Mouse (Mus musculus) MEL (cell line): ENCODE data around the gene Gm9837. TPM values are rescaled to one million over a fixed set of nuclear protein-coding genes. Genes with fewer than 3 reads are reported as not detected.

Experiments used
- DNase-seq: peaks from one replicate; pipeline ENCODE4 v3.0.0; 2011; ENCODE audit warnings: low read depth, low spot score
- H3K27ac ChIP-seq: 2 replicates; pipeline ENCODE4 v1.5.1; 2012; ENCODE audit warnings: low read depth, mild to moderate bottlenecking, control low read depth, low read length, moderate library complexity; ENCODE audit not compliant: control insufficient read depth
- H3K27me3 ChIP-seq, 2 experiments: fragments of 150-350 bp in 1 of 2; sonication (generic) in 1 of 2; 2 replicates each; pipeline ENCODE4 v1.6.1; 2012; ENCODE audit warnings: low read length in 2 of 2, mild to moderate bottlenecking in 2 of 2, improper control_type of control experiment in 1 of 2, moderate library complexity in 1 of 2; ENCODE audit not compliant: insufficient read depth in 2 of 2, control insufficient read depth in 1 of 2
- H3K36me3 ChIP-seq, 2 experiments: 2 replicates each; pipeline ENCODE4 v1.6.1; 2012 to 2014; ENCODE audit warnings: low read length in 2 of 2, improper control_type of control experiment in 1 of 2, inconsistent platforms in 1 of 2, mild to moderate bottlenecking in 1 of 2; ENCODE audit not compliant: insufficient read depth in 2 of 2, control insufficient read depth in 1 of 2
- H3K4me1 ChIP-seq, 2 experiments: fragments of 150-350 bp in 1 of 2; sonication (generic) in 1 of 2; 2 replicates each; pipeline ENCODE4 v1.6.1; 2012; ENCODE audit warnings: low read length in 2 of 2, improper control_type of control experiment in 1 of 2, mild to moderate bottlenecking in 1 of 2; ENCODE audit not compliant: insufficient read depth in 2 of 2, control insufficient read depth in 1 of 2
- H3K4me3 ChIP-seq, 2 experiments: fragments of 150-350 bp in 1 of 2; sonication (generic) in 1 of 2; 2 replicates each; pipeline ENCODE4 v1.5.1; 2012; ENCODE audit warnings: low read depth in 2 of 2, low read length in 2 of 2, mild to moderate bottlenecking in 2 of 2, moderate library complexity in 2 of 2, control low read depth in 1 of 2, improper control_type of control experiment in 1 of 2; ENCODE audit not compliant: control insufficient read depth in 1 of 2, insufficient read depth in 1 of 2
- H3K79me2 ChIP-seq: 2 replicates; pipeline ENCODE4 v1.6.1; 2012; ENCODE audit warnings: mild to moderate bottlenecking, low read length, moderate library complexity; ENCODE audit not compliant: control insufficient read depth, poor library complexity, insufficient read depth
- H3K9ac ChIP-seq: 2 replicates; pipeline ENCODE4 v1.6.1; 2012; ENCODE audit warnings: low read depth, mild to moderate bottlenecking, control low read depth, low read length, moderate library complexity; ENCODE audit not compliant: control insufficient read depth, poor library complexity, severe bottlenecking
- H3K9me3 ChIP-seq: fragments of 150-350 bp; sonication (generic); replicated peaks from 2 replicates; pipeline ENCODE4 v1.6.1; 2012; ENCODE audit warnings: mild to moderate bottlenecking, low read length, improper control_type of control experiment, moderate library complexity; ENCODE audit not compliant: insufficient read depth
- BHLHE40 ChIP-seq: IDR thresholded peaks from 2 replicates; pipeline ENCODE4 v1.6.1; 2012; ENCODE audit warnings: low read depth, mild to moderate bottlenecking, inconsistent platforms, low read length, improper control_type of control experiment, borderline replicate concordance
- CTCF ChIP-seq, 3 experiments: IDR thresholded peaks in 2 of 3; conservative IDR thresholded peaks in 1 of 3; 2 replicates each; pipeline ENCODE4 v1.5.1; 2011 to 2012; ENCODE audit warnings: low read length in 3 of 3, low read depth in 2 of 3, mild to moderate bottlenecking in 2 of 3, improper control_type of control experiment in 1 of 3, inconsistent platforms in 1 of 3, mixed read lengths in 1 of 3, moderate library complexity in 1 of 3; ENCODE audit not compliant: control insufficient read depth in 1 of 3, insufficient read depth in 1 of 3, poor library complexity in 1 of 3, severe bottlenecking in 1 of 3
- ELF1 ChIP-seq: IDR thresholded peaks from 2 replicates; pipeline ENCODE4 v1.6.1; 2014; ENCODE audit warnings: low read depth, mild to moderate bottlenecking, inconsistent platforms, low read length, improper control_type of control experiment, moderate library complexity
- EP300 ChIP-seq, 2 experiments: IDR thresholded peaks; 2 replicates each; pipeline ENCODE4 v1.6.1; 2011; ENCODE audit warnings: improper control_type of control experiment in 2 of 2, low read length in 2 of 2, low read depth in 1 of 2, mild to moderate bottlenecking in 1 of 2
- ETS1 ChIP-seq: IDR thresholded peaks from 2 replicates; pipeline ENCODE4 v1.6.1; 2012; ENCODE audit warnings: low read depth, mild to moderate bottlenecking, inconsistent platforms, low read length, improper control_type of control experiment, moderate library complexity
- GATA1 ChIP-seq: IDR thresholded peaks from 2 replicates; pipeline ENCODE4 v1.6.1; 2011; ENCODE audit warnings: low read depth, low read length, improper control_type of control experiment
- HCFC1 ChIP-seq: IDR thresholded peaks from 2 replicates; pipeline ENCODE4 v1.6.1; 2012; ENCODE audit warnings: low read depth, mild to moderate bottlenecking, inconsistent platforms, low read length, improper control_type of control experiment, moderate library complexity
- MAFK ChIP-seq: IDR thresholded peaks from 2 replicates; pipeline ENCODE4 v1.6.1; 2011; ENCODE audit warnings: low read depth, mild to moderate bottlenecking, low read length, improper control_type of control experiment, borderline replicate concordance
- MAX ChIP-seq: IDR thresholded peaks from 2 replicates; pipeline ENCODE4 v1.6.1; 2011; ENCODE audit warnings: low read length, improper control_type of control experiment
- MAZ ChIP-seq: IDR thresholded peaks from 2 replicates; pipeline ENCODE4 v1.6.1; 2012; ENCODE audit warnings: low read depth, mild to moderate bottlenecking, inconsistent platforms, low read length, improper control_type of control experiment
- MEF2A ChIP-seq: IDR thresholded peaks from 2 replicates; pipeline ENCODE4 v1.6.1; 2014; ENCODE audit warnings: low read depth, mild to moderate bottlenecking, inconsistent platforms, low read length, improper control_type of control experiment; ENCODE audit not compliant: poor library complexity, insufficient replicate concordance, severe bottlenecking; ENCODE audit errors: extremely low read depth
- MYB ChIP-seq: IDR thresholded peaks from 2 replicates; pipeline ENCODE4 v1.6.1; 2011; ENCODE audit warnings: mild to moderate bottlenecking, low read depth, low read length, improper control_type of control experiment
- MYC ChIP-seq: IDR thresholded peaks from 2 replicates; pipeline ENCODE4 v1.6.1; 2011; ENCODE audit warnings: low read depth, mild to moderate bottlenecking, low read length, improper control_type of control experiment, moderate library complexity
- NRF1 ChIP-seq: IDR thresholded peaks from 2 replicates; pipeline ENCODE4 v1.6.1; 2014; ENCODE audit warnings: low read depth, mild to moderate bottlenecking, inconsistent platforms, low read length, improper control_type of control experiment, moderate library complexity; ENCODE audit not compliant: poor library complexity, insufficient read depth, severe bottlenecking
- POLR2A ChIP-seq, 2 experiments: IDR thresholded peaks; 2 replicates each; pipeline ENCODE4 v1.6.1; 2011 to 2012; ENCODE audit warnings: low read length in 2 of 2, mild to moderate bottlenecking in 2 of 2, control low read depth in 1 of 2, improper control_type of control experiment in 1 of 2, low read depth in 1 of 2, moderate library complexity in 1 of 2; ENCODE audit not compliant: control insufficient read depth in 1 of 2, insufficient read depth in 1 of 2, poor library complexity in 1 of 2
- POLR2AphosphoS2 ChIP-seq: IDR thresholded peaks from 2 replicates; pipeline ENCODE4 v1.6.1; 2011; ENCODE audit warnings: low read length, improper control_type of control experiment
- RCOR1 ChIP-seq: IDR thresholded peaks from 2 replicates; pipeline ENCODE4 v1.6.1; 2012; ENCODE audit warnings: low read depth, mild to moderate bottlenecking, inconsistent platforms, low read length, improper control_type of control experiment
- SIN3A ChIP-seq: IDR thresholded peaks from 2 replicates; pipeline ENCODE4 v1.6.1; 2012; ENCODE audit warnings: low read length, improper control_type of control experiment, inconsistent platforms
- SMC3 ChIP-seq: IDR thresholded peaks from 2 replicates; pipeline ENCODE4 v1.6.1; 2011; ENCODE audit warnings: low read depth, low read length, improper control_type of control experiment
- TBP ChIP-seq: IDR thresholded peaks from 2 replicates; pipeline ENCODE4 v1.8.0; 2011; ENCODE audit warnings: low read depth, low read length, improper control_type of control experiment
- TCF12 ChIP-seq: IDR thresholded peaks from 2 replicates; pipeline ENCODE4 v1.6.1; 2014; ENCODE audit warnings: low read depth, mild to moderate bottlenecking, inconsistent platforms, low read length, improper control_type of control experiment, moderate library complexity
- UBTF ChIP-seq: IDR thresholded peaks from 2 replicates; pipeline ENCODE4 v1.6.1; 2012; ENCODE audit warnings: low read depth, mild to moderate bottlenecking, inconsistent platforms, low read length, improper control_type of control experiment, moderate library complexity, borderline replicate concordance; ENCODE audit not compliant: insufficient read depth
- USF2 ChIP-seq, 2 experiments: IDR thresholded peaks; 2 replicates each; pipeline ENCODE4 v1.6.1; 2011 to 2012; ENCODE audit warnings: improper control_type of control experiment in 2 of 2, low read length in 2 of 2, borderline replicate concordance in 1 of 2, inconsistent platforms in 1 of 2, low read depth in 1 of 2, mild to moderate bottlenecking in 1 of 2; ENCODE audit not compliant: insufficient read depth in 1 of 2
- ZC3H11A ChIP-seq: IDR thresholded peaks from 2 replicates; pipeline ENCODE4 v1.6.1; 2012; ENCODE audit warnings: low read depth, mild to moderate bottlenecking, inconsistent platforms, low read length, improper control_type of control experiment
- ZKSCAN1 ChIP-seq: IDR thresholded peaks from 2 replicates; pipeline ENCODE4 v1.6.1; 2012; ENCODE audit warnings: low read depth, mild to moderate bottlenecking, inconsistent platforms, low read length, improper control_type of control experiment, moderate library complexity
- ZMIZ1 ChIP-seq: IDR thresholded peaks from 2 replicates; pipeline ENCODE4 v1.6.1; 2012; ENCODE audit warnings: low read depth, mild to moderate bottlenecking, inconsistent platforms, low read length, improper control_type of control experiment, moderate library complexity
- ZNF384 ChIP-seq: IDR thresholded peaks from 2 replicates; pipeline ENCODE4 v1.6.1; 2012; ENCODE audit warnings: low read depth, mild to moderate bottlenecking, inconsistent platforms, low read length, improper control_type of control experiment
- polyA plus RNA-seq, 2 experiments: library from polyadenylated mRNA; stranded (reverse) in 1 of 2; unstranded in 1 of 2; fragments of >175 nt in 1 of 2; fragments of >200 nt in 1 of 2; gene quantifications; 2 replicates each; pipeline versions ENCODE4 v1.2.1 to v1.2.4; 2012; ENCODE audit warnings: low replicate concordance in 2 of 2, low read depth in 1 of 2; ENCODE audit not compliant: insufficient read length in 2 of 2, insufficient read depth in 1 of 2, missing spikeins in 1 of 2
- total RNA-seq: library from RNA; depleted of rRNA; stranded (reverse); fragments of 300-350 nt; gene quantifications from 2 replicates; pipeline ENCODE4 v1.2.3, GENCODE M21; 2012

The Gm9837 gene
- total and polyA plus RNA-seq, 3 experiments: not detected

DNA sequence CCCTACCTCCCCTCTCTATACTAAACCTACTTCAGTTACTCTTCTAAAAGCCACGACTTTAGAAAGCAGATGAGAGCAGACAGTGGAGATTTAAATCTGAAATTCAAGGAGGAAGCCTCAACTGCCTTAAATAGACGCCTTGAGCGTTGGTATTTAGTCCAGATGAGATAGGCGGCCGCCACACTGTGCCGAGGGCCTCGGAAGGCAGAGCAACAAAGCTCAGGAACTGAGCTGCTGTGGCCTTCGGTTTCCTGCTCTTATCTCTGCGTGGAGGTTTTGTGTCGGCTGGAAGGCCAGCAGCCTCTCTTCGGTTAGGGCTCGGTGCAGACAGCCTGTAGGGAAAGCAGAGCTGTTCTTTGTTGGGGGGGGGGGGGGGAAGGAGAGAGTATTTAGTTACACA lies 28.4 kb downstream of the Gm9837 start:
- TF ChIP-seq MEF2A (peak; percentile 76; the same call in 1 of the 2 replicates), TBP (peak; percentile 80), EP300 (IDR thresholded peaks at IDR 0.05; ENCODE audit: low read depth in 1 of 2, low read length in 2 of 2) (peak in 1 of 2 experiments; percentile 70; a peak in 3 of 4 replicates), RCOR1 (peak; percentile 90), GATA1 (peak; percentile 77), TCF12 (peak; percentile 38; the same call in 1 of the 2 replicates), HCFC1 (peak; percentile 41; the same call in 1 of the 2 replicates), USF2 (IDR thresholded peaks at IDR 0.05; ENCODE audit: borderline replicate concordance in 1 of 2, insufficient read depth in 1 of 2, low read depth in 1 of 2, low read length in 2 of 2) (no peak), SIN3A (no peak), MAZ (no peak), ETS1 (peak; percentile 44; the same call in 1 of the 2 replicates), ELF1 (0 out of 2 replicates have a peak, but pooled peaks have one; percentile 6), UBTF (peak; percentile 88; the same call in 1 of the 2 replicates), POLR2A (IDR thresholded peaks at IDR 0.05; ENCODE audit: control insufficient read depth in 1 of 2, insufficient read depth in 1 of 2, low read depth in 1 of 2, low read length in 2 of 2, poor library complexity in 1 of 2) (peak in 1 of 2 experiments; percentile 35; a peak in 1 of 4 replicates)
- Histone ChIP-seq H3K27ac (peak overlapping the region; percentile 13), H3K4me3 (peak overlapping the region; percentile 13 to 48), H3K9ac (peak overlapping the region; percentile 51), H3K79me2 (no peaks in the 10 kb centered on the region), H3K27me3 (no peaks in the 10 kb centered on the region), H3K9me3 (no peaks in the 10 kb centered on the region), H3K36me3 (peaks cover 0 to 7% of the 10 kb centered on the region in 2 experiments; a peak in 2 of 4 replicates), H3K4me1 (peaks cover 0 to 16% of the 10 kb centered on the region in 2 experiments; a peak in 2 of 4 replicates)
- peak; percentile 88 for DNase-seq

DNA sequence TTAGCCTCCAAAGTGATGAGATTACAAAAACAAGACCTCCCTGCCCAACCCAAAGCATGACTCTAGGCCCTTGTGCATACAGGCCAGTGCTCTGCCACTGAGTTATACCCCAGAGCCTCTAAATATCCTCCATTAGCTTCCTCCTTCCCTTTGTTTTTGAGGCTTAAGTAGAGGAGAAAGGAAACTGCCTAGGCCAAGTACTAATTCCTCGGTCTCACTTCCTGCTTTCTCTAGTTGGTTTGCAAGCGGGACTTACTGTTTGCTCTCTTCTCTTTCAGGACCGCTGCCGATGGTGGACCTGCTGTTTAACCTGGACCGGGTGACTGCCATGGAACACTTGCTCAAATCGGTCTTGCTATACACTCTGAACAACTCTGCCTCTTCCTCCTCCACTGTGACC lies 33.9 kb downstream of the Gm9837 start:
- Histone ChIP-seq H3K9me3 (no peaks in the 10 kb centered on the region), H3K27me3 (no peaks in the 10 kb centered on the region), H3K27ac (no peak overlapping the region), H3K36me3 (peaks cover 0 to 24% of the 10 kb centered on the region in 2 experiments; a peak in 2 of 4 replicates), H3K4me3 (no peak overlapping the region), H3K79me2 (no peaks in the 10 kb centered on the region), H3K9ac (no peak overlapping the region), H3K4me1 (peaks cover 8 to 26% of the 10 kb centered on the region in 2 experiments)
- DNase-seq: no peak
- TF ChIP-seq ETS1 (no peak), RCOR1 (no peak), SMC3 (no peak), MEF2A (no peak), MAX (no peak), ZKSCAN1 (no peak), MAFK (no peak), CTCF (IDR thresholded peaks at IDR 0.05 in 2 of 3, conservative IDR thresholded peaks at IDR 0.05 in 1 of 3; ENCODE audit: control insufficient read depth in 1 of 3, insufficient read depth in 1 of 3, low read depth in 2 of 3, low read length in 3 of 3, poor library complexity in 1 of 3, severe bottlenecking in 1 of 3) (no peak), MYC (no peak), BHLHE40 (no peak), MYB (no peak), TCF12 (no peak), ZMIZ1 (no peak), MAZ (no peak), ZC3H11A (no peak), HCFC1 (no peak), NRF1 (no peak), ZNF384 (no peak), POLR2AphosphoS2 (no peak)
